Mouse (Mus musculus): ENCODE results near the gene Sipa1l2. TPM values are rescaled to one million over a fixed set of nuclear protein-coding genes. Genes with fewer than 3 reads are reported as not detected.

Sipa1l2 gene
- polyA plus RNA-seq, 1 experiment from 2014 or later = 8.2 TPM

- Histone ChIP-seq H3K4me1 (replicated peaks; ENCODE audit: insufficient read depth, low read length) (peaks cover 43% of the 10 kb centered on the region), H3K36me3 (ENCODE audit: insufficient read depth, low read length) (no peaks in the 10 kb centered on the region), H3K4me3 (replicated peaks; ENCODE audit: low read depth, low read length) (no peak overlapping the region), H3K9ac (ENCODE audit: low read depth, low read length) (no peak overlapping the region), H3K27me3 (ENCODE audit: insufficient read depth, low read length) (no peaks in the 10 kb centered on the region), H3K9me3 (replicated peaks; ENCODE audit: low read length) (no peaks in the 10 kb centered on the region), H3K27ac (peak overlapping the region; percentile 32; the same call in 1 of the 2 replicates), H3K4me2 (ENCODE audit: low read length) (peak overlapping the region; percentile 43)
- peak; percentile 82 for DNase-seq (ENCODE audit: low spot score)
- 21% methylated on average over 23 of the region's 23 CpGs for WGBS
- TF ChIP-seq CTCF (IDR thresholded peaks at IDR 0.05; ENCODE audit: low read depth) = no peak
- ATAC-seq (replicated peaks; ENCODE audit: low FRiP score, low read depth) = peak; percentile 29; the same call in 1 of the 2 replicates
Observed at GRCm38 (mm10) chr8:125558109-125559065, 11.2 kb downstream of the Sipa1l2 start.

- no peak overlapping the region for H3K4me3 ChIP-seq (replicated peaks; ENCODE audit: low read depth, low read length)
- no peaks in the 10 kb centered on the region for H3K36me3 ChIP-seq (ENCODE audit: insufficient read depth, low read length)
- H3K9me3 ChIP-seq (replicated peaks; ENCODE audit: low read length) = no peaks in the 10 kb centered on the region
- H3K27me3 ChIP-seq (ENCODE audit: insufficient read depth, low read length) = no peaks in the 10 kb centered on the region
- no peak for ATAC-seq (replicated peaks; ENCODE audit: low FRiP score, low read depth)
- peaks cover 43% of the 10 kb centered on the region for H3K4me1 ChIP-seq (replicated peaks; ENCODE audit: insufficient read depth, low read length)
- TF ChIP-seq CTCF (IDR thresholded peaks at IDR 0.05; ENCODE audit: low read depth) = no peak
- H3K27ac ChIP-seq = peak overlapping the region; percentile 32; the same call in 1 of the 2 replicates
- no peak overlapping the region for H3K9ac ChIP-seq (ENCODE audit: low read depth, low read length)
- H3K4me2 ChIP-seq (ENCODE audit: low read length) = no peak overlapping the region
- 55% methylated on average over 10 of the region's 10 CpGs for WGBS
- DNase-seq (ENCODE audit: low spot score) = no peak
Observed at GRCm38 (mm10) chr8:125557391-125558108, 12.1 kb downstream of the Sipa1l2 start.

GRCm38 (mm10) chr8:125556706-125557105 lies 12.9 kb downstream of the Sipa1l2 start:
- H3K27ac ChIP-seq = no peak overlapping the region
- TF ChIP-seq CTCF (IDR thresholded peaks at IDR 0.05; ENCODE audit: low read depth) = no peak
- DNase-seq (ENCODE audit: low spot score) = no peak
- H3K9me3 ChIP-seq (replicated peaks; ENCODE audit: low read length) = no peaks in the 10 kb centered on the region
- peaks cover 43% of the 10 kb centered on the region for H3K4me1 ChIP-seq (replicated peaks; ENCODE audit: insufficient read depth, low read length)
- H3K9ac ChIP-seq (ENCODE audit: low read depth, low read length) = no peak overlapping the region
- H3K27me3 ChIP-seq (ENCODE audit: insufficient read depth, low read length) = no peaks in the 10 kb centered on the region
- 81% methylated on average over 5 of the region's 5 CpGs for WGBS
- ATAC-seq (replicated peaks; ENCODE audit: low FRiP score, low read depth) = no peak
- no peak overlapping the region for H3K4me2 ChIP-seq (ENCODE audit: low read length)
- no peak overlapping the region for H3K4me3 ChIP-seq (replicated peaks; ENCODE audit: low read depth, low read length)
- H3K36me3 ChIP-seq (ENCODE audit: insufficient read depth, low read length) = no peaks in the 10 kb centered on the region

- no peaks in the 10 kb centered on the region for H3K9me3 ChIP-seq (replicated peaks; ENCODE audit: low read length)
- H3K36me3 ChIP-seq (ENCODE audit: insufficient read depth, low read length) = no peaks in the 10 kb centered on the region
- H3K4me2 ChIP-seq (ENCODE audit: low read length) = no peak overlapping the region
- no peak overlapping the region for H3K4me3 ChIP-seq (replicated peaks; ENCODE audit: low read depth, low read length)
- no peak for TF ChIP-seq CTCF (IDR thresholded peaks at IDR 0.05; ENCODE audit: low read depth)
- no peak overlapping the region for H3K27ac ChIP-seq
- H3K4me1 ChIP-seq (replicated peaks; ENCODE audit: insufficient read depth, low read length) = peaks cover 31% of the 10 kb centered on the region
- 29% methylated on average over 4 of the region's 4 CpGs for WGBS
- H3K9ac ChIP-seq (ENCODE audit: low read depth, low read length) = no peak overlapping the region
- H3K27me3 ChIP-seq (ENCODE audit: insufficient read depth, low read length) = no peaks in the 10 kb centered on the region
- ATAC-seq (replicated peaks; ENCODE audit: low FRiP score, low read depth) (no peak), DNase-seq (ENCODE audit: low spot score) (no peak)
Observed at GRCm38 (mm10) chr8:125550567-125550966, 19.0 kb downstream of the Sipa1l2 start.

GRCm38 (mm10) chr8:125547296-125547695 lies 22.3 kb downstream of the Sipa1l2 start:
- Histone ChIP-seq H3K9me3 (replicated peaks; ENCODE audit: low read length) (no peaks in the 10 kb centered on the region), H3K36me3 (ENCODE audit: insufficient read depth, low read length) (no peaks in the 10 kb centered on the region), H3K27me3 (ENCODE audit: insufficient read depth, low read length) (no peaks in the 10 kb centered on the region), H3K27ac (0 out of 2 replicates have a peak overlapping the region, but pooled peaks have one; percentile 13), H3K4me3 (replicated peaks; ENCODE audit: low read depth, low read length) (no peak overlapping the region), H3K9ac (ENCODE audit: low read depth, low read length) (no peak overlapping the region), H3K4me1 (replicated peaks; ENCODE audit: insufficient read depth, low read length) (peaks cover 31% of the 10 kb centered on the region), H3K4me2 (ENCODE audit: low read length) (no peak overlapping the region)
- DNase-seq (ENCODE audit: low spot score) = no peak
- peak; percentile 47 for TF ChIP-seq CTCF (IDR thresholded peaks at IDR 0.05; ENCODE audit: low read depth)
- WGBS = 57% methylated on average over 3 of the region's 3 CpGs
- no peak for ATAC-seq (replicated peaks; ENCODE audit: low FRiP score, low read depth)

- WGBS = 67% methylated on average over 9 of the region's 9 CpGs
Observed at GRCm38 (mm10) chr8:125545866-125546265, 23.7 kb downstream of the Sipa1l2 start.

More at GRCm38 (mm10) chr8:125545866-125546265, 23.7 kb downstream of the Sipa1l2 start:
- TF ChIP-seq CTCF (IDR thresholded peaks at IDR 0.05; ENCODE audit: low read depth) = no peak
- Histone ChIP-seq H3K4me3 (replicated peaks; ENCODE audit: low read depth, low read length) (no peak overlapping the region), H3K9ac (ENCODE audit: low read depth, low read length) (no peak overlapping the region), H3K4me2 (ENCODE audit: low read length) (no peak overlapping the region), H3K4me1 (replicated peaks; ENCODE audit: insufficient read depth, low read length) (peaks cover 25% of the 10 kb centered on the region), H3K27ac (no peak overlapping the region), H3K36me3 (ENCODE audit: insufficient read depth, low read length) (no peaks in the 10 kb centered on the region), H3K27me3 (ENCODE audit: insufficient read depth, low read length) (no peaks in the 10 kb centered on the region), H3K9me3 (replicated peaks; ENCODE audit: low read length) (no peaks in the 10 kb centered on the region)
- DNase-seq (ENCODE audit: low spot score) (no peak), ATAC-seq (replicated peaks; ENCODE audit: low FRiP score, low read depth) (no peak; the same call in 1 of the 2 replicates)
